Mouse (Mus musculus): ENCODE measurements around the gene Lcn6. TPM values are rescaled to one million over a fixed set of nuclear protein-coding genes. Genes with fewer than 3 reads are reported as not detected.
"Not testable (repeated sequence)": the region's sequence is repeated elsewhere in the genome, so short reads cannot be mapped to it uniquely, and the experiment has no call there.

Gene Lcn6
- polyA plus RNA-seq (2012; rRNA removed): 0.36 and 0.63 TPM in 2 replicates

- no peak for DNase-seq (ENCODE audit: low spot score)
Observed at GRCm38 (mm10) chr2:25676486-25676885, at the start of gene Lcn6. Lcn6 (plus strand) TSS chr2:25676786.

- DNase-seq (ENCODE audit: low spot score): no peak
Observed at GRCm38 (mm10) chr2:25627811-25628210, 48.8 kb upstream of the Lcn6 start, which contains the start of gene Fcna. Fcna (minus strand) TSS chr2:25628030.

GRCm38 (mm10) chr2:25628738-25629137 lies 47.8 kb upstream of the Lcn6 start:
- DNase-seq (ENCODE audit: low spot score): no peak

GRCm38 (mm10) chr2:25633616-25634015 lies 43.0 kb upstream of the Lcn6 start:
- DNase-seq (ENCODE audit: low spot score): no peak

DNA sequence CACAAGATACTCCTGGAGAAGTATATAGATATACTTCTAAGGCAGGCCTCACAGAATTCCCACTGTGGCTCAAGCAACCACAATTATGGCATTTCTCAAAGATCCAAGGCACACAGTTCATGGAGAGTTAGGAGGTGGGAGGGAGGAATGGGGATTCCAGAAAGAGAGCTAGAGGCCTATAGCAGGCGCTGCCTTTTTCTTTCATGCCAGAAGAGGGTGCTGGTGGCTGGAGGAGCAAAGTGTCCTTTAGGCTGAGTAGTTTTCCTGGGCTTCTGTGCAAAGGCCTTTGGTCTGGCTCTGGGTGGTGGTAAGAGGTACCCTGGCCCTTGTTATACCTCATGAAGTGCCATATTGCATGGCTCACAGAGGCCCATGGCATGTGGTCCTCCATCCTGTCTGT lies 42.5 kb upstream of the Lcn6 start:
- DNase-seq (ENCODE audit: low spot score): no peak

DNA sequence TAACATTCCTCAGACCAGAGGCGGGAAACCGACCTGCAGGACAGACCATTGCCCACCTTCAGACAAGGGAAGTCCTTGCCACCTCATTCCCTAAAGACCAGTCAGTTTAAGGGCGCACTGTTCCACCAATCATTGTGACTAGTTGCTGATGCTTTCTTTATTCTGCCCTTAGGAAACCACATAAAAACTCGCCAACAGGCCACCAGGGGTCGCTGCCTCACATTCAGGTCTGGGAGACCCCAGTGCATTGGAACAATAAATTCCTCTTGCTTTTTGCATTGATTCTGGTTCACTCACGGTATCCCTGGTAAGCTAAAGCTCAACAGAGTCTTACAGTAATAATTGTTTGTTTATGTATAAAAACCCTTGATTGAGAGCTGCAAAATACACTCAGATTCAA lies 36.7 kb upstream of the Lcn6 start:
- DNase-seq (ENCODE audit: low spot score): no peak

DNA sequence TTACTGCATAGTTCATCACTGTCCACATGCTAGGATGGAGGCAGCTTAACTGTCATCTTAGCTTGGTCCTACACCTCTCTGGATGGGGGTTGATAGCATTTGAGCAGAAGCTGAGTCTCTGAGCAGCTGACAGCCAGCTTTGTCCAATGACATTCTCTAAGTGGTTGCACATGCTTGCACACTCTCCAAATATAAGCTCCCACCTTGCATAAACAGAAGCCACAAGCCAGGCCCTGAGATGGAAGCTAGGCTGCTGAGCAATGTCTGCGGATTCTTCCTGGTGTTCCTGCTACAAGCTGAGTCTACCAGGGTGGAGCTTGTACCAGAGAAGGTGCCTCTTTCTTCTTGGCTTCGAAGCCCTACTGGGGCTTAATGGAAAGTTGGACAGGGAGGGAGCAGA lies 23.7 kb upstream of the Lcn6 start, which contains the start of gene Lcn8:
Gene Lcn8, plus strand, starts transcription at position 219 of the 400 bp plus-strand sequence.
- DNase-seq (ENCODE audit: low spot score): no peak

DNA sequence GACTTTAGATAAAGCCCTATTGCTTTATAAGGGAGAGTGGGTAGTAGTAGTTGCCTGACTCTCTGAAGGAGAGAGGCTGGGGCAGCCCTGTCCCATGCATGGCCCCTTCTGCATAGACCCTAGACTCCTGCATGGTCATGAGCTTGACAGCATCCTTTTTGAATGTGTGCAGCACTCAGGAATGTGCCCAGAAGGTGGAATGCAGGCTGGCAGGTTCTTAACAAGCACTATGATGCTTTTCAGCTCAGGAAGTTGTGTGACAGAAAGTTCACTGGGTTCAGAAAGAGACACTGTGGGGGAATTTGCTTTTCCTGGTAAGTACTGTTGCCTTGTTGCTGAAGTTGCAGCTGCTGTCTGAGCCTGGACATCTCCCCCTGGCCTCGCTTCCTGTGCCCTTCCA lies 22.1 kb upstream of the Lcn6 start:
- no peak for DNase-seq (ENCODE audit: low spot score)

DNA sequence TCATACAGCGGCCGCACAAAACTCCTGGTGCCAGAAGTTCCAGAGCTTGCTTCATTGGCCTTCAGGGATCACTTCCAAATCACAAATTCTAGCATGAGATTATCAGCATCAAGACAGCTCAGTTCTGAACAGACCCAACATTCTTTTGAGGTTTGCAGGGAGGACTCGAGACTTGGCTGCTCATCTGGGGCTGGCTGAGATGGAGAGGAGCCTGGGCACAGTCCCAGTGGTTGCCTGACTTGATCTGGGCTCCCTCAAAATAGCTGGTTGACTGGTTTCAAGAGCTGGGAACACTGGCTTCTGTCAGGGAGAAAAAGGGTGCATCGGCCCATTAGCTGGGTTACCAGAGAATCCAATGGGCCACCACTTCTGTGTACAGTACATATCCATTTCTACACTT lies 19.9 kb upstream of the Lcn6 start:
- no peak for DNase-seq (ENCODE audit: low spot score)

DNA sequence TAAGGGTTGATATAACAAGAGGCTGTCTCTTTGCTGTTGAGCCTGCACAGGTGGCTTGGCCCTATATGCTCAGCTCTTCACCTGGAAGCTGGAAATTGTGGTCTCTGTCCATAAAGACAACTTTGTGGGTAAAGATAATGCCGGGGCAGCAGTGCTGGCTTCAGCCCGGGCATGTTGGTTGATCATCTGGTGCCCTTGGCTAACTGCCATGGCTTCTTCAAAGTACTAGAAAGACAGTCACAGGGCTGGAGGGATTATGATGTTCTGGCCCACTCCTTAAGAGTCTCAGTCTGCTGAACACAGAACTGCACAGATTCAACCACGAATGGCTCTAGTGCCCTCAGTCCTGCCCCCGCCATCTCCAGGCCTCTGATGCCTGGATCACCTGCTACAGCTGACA lies 19.3 kb upstream of the Lcn6 start:
- no peak for DNase-seq (ENCODE audit: low spot score)

GRCm38 (mm10) chr2:25657652-25658051 lies 18.9 kb upstream of the Lcn6 start, which contains the start of gene Lcn5:
Lcn5 (plus strand) TSS chr2:25657952.
- no peak for DNase-seq (ENCODE audit: low spot score)

DNA sequence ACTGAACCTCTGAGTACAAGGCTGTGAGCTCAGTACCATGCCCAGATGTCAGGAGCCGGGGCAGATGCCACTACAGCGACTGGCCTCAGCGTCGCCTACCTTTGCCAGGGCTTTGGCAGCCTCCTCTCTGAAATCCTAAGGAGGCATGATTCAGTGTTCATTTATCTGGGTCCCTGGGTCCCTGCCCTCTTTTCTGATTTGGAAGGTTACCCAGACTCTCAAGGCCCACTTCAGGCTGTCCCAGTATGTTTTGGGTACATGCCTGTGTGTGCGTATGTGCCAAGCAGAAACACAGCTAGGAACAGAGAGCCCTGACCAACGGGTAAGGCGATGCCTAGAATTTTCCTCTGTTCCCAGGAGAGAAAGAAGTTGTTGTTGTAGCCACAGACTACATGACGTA lies 16.3 kb upstream of the Lcn6 start:
- DNase-seq (ENCODE audit: low spot score): no peak

GRCm38 (mm10) chr2:25661245-25661970 lies 15.2 kb upstream of the Lcn6 start:
- DNase-seq (ENCODE audit: low spot score): no peak

- DNase-seq (ENCODE audit: low spot score): no peak
Observed at GRCm38 (mm10) chr2:25663511-25663910, 13.1 kb upstream of the Lcn6 start.

GRCm38 (mm10) chr2:25664125-25664524 lies 12.5 kb upstream of the Lcn6 start:
- no peak for DNase-seq (ENCODE audit: low spot score)

GRCm38 (mm10) chr2:25666516-25666915 lies 10.1 kb upstream of the Lcn6 start:
- no peak for DNase-seq (ENCODE audit: low spot score)

- DNase-seq (ENCODE audit: low spot score): no peak
Observed at GRCm38 (mm10) chr2:25679559-25679958, 3.0 kb downstream of the Lcn6 start.

GRCm38 (mm10) chr2:25682426-25682825 lies 5.8 kb downstream of the Lcn6 start, which contains the start of gene Lcn10:
Lcn10 (plus strand) TSS chr2:25682726.
- DNase-seq (ENCODE audit: low spot score): no peak

DNA sequence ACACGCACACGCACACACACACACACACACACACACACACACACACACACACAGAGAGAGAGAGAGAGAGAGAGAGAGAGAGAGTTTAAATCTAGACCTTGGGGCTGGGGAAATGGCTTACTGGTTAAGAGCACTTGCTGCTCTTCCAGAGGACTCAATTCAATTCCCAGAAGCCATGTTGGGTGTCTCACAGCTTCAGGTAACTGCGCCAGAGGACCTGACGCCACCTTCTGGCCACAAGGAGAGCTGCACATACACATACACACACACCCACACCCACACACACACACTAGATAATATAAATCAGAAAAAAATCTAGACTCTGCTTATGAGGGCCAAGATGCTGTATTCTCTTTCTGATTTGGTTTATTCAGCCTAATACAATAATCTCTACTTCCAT lies 10.4 kb downstream of the Lcn6 start:
- DNase-seq (ENCODE audit: low spot score): no peak

DNA sequence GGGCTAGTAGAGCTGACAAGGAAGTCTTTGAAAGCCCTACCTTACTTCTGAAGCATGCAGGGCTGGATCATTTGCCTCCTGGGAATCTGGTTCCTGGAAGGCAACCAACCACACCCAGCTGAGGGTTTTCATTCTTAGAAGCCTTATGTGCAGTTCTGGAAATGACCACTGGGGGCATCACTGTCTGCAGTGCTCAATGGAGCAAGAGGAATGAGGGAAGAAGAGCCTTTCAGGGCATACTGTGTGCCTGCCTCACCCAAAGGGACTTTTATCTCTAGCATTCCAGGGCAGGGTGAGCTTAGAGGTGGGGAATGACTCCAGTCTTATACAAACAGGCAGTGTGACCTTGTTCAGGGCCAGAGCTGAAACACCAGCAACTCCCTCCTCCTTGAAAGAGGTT lies 18.0 kb downstream of the Lcn6 start:
- DNase-seq (ENCODE audit: low spot score): no peak

GRCm38 (mm10) chr2:25696951-25697350 lies 20.4 kb downstream of the Lcn6 start:
- DNase-seq (ENCODE audit: low spot score): no peak

DNA sequence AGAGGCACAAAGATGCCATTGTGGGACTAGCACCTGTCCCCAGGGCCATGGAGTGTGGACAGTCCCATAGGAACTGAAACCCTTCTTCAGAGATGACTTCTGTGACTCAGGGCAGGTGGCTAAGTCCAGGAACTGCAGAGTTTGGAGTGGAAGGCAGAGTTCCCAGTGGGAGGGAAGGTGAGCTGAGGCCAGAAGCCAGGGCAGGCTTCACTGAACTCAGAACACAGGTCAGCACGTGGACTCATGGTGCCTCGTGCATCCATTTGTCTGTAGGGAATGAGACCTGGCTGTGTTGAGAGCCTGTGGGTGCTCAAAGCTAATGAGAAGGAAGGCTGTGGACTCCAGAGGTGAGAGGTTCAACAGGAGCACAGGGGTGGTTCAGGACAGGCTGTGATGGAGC lies 22.1 kb downstream of the Lcn6 start:
- DNase-seq (ENCODE audit: low spot score): no peak

GRCm38 (mm10) chr2:25699743-25700142 lies 23.2 kb downstream of the Lcn6 start, which contains the start of gene Obp2a:
Obp2a (plus strand) TSS chr2:25700043.
- not testable (repeated sequence) for DNase-seq (ENCODE audit: low spot score)

DNA sequence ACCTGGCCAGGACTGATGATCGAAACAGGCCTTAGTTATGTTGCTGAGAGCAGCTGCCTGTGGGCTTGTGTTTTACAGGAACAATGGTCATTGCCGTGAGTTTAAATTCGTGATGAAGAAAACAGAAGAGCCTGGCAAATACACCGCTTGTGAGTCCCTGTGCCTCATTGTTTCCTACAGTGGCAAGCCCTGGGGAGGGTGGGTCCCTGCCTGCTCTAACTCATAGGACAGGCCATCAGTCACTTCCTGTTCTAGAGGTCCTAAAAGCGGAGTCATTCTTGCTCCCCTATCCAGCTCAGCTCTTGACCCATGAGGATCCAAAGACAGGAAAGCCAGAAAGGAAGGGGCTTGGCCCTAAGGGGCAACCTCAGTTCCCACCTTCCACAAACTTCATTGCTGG lies 24.4 kb downstream of the Lcn6 start:
- no peak for DNase-seq (ENCODE audit: low spot score)

All from urinary bladder, adult 2 months (tissue).